Mouse (Mus musculus) thymus, adult 2 months (tissue): ENCODE data around the gene Tfdp1.

Experiments
- CTCF ChIP-seq: fragments of 200-500 bp; IDR thresholded peaks from 2 replicates; pipeline ENCODE4 v1.5.1; 2012; ENCODE audit warnings: mild to moderate bottlenecking, control low read depth, low read length, moderate library complexity, borderline replicate concordance; ENCODE audit not compliant: control insufficient read depth, poor library complexity, insufficient read depth; ENCODE audit errors: extremely low read depth
- POLR2A ChIP-seq: fragments of 200-500 bp; IDR thresholded peaks from 2 replicates; pipeline ENCODE4 v1.6.1; 2012; ENCODE audit warnings: mild to moderate bottlenecking, low read length, control low read depth, moderate library complexity; ENCODE audit not compliant: control insufficient read depth, poor library complexity, insufficient read depth; ENCODE audit errors: extremely low read depth

GRCm38 (mm10) chr8:13306916-13307315 is 31.6 kb upstream of the Tfdp1 start:
- TF ChIP-seq CTCF (no peak), POLR2A (no peak)
